Mouse (Mus musculus): Measurements from ENCODE around the gene Gm10309.

- TF ChIP-seq CTCF (IDR thresholded peaks at IDR 0.05; ENCODE audit: extremely low read depth, insufficient read depth, low read length) (no peak), POLR2A (IDR thresholded peaks at IDR 0.05; ENCODE audit: extremely low read depth, insufficient read depth, low read length) (no peak)
These were observed 22.3 kb upstream of the Gm10309 start for GRCm38 (mm10) chr17:86527298-86527697.

Measured in cortical plate, adult 2 months (tissue).